In the genomic region with DNA sequence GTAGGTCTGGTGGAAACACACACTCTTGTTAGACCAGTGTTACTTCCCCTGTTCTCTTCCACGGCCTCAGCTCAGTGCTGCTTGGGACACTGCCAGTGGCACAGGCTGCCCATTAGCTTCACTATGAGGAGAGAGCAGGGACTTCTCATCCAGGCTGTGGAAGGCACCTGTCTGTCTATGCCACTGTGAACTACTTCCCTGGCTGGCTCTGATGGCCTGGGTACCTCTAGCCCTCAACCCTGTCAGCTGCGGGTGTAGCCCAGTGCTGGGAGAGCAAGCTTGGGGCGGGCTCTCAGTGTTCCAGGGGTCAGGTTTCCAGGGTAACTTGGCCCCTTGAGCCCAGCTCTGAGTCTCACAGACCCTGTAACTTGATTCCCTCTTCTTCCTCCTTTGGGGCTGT, we compare ENCODE assay signal across 10 mouse cellular contexts. TPM values are rescaled to one million over a fixed set of nuclear protein-coding genes. Genes with fewer than 3 reads are reported as not detected.
DNase-seq lines count a peak whose midpoint lies in the region; ATAC-seq and TF ChIP-seq lines count a peak whose summit lies in the region.
"Had no signal": no experiment of that assay in that cellular context is flagged by ENCODE, and none has a peak within 500 bp of the region (broad histone marks: within the 10 kb centered on the region; RNA-seq: fewer than 3 reads in every experiment).

No protein-coding gene starts in this region.

- H3K4me2 ChIP-seq in neural tube, embryonic 12.5 days (replicated peaks), result peak overlapping the region; percentile 14; the same call in 1 of the 2 replicates
- H3K4me2 ChIP-seq: limb, embryonic 15.5 days had no signal

- peak overlapping the region; percentile 36; the same call in 1 of the 2 replicates for H3K9ac ChIP-seq in neural tube, embryonic 12.5 days
- H3K9ac ChIP-seq: limb, embryonic 15.5 days had no signal

- peaks cover 32% of the 10 kb centered on the region for H3K36me3 ChIP-seq in neural tube, embryonic 12.5 days
- peaks cover 29% of the 10 kb centered on the region for H3K36me3 ChIP-seq in embryonic facial prominence, embryonic 10.5 days (replicated peaks)
- peaks cover 28% of the 10 kb centered on the region for H3K36me3 ChIP-seq in small intestine, adult 2 months (ENCODE audit: control insufficient read depth, insufficient read depth, low read length)

- WGBS in neural tube, embryonic 12.5 days, result 26% methylated on average over 3 of the region's 3 CpGs
- WGBS in embryonic facial prominence, embryonic 10.5 days, result 15% methylated on average over 3 of the region's 3 CpGs
- 42% methylated on average over 3 of the region's 3 CpGs for WGBS in small intestine, adult 2 months

- no peak for ATAC-seq in neural tube, embryonic 12.5 days (ENCODE audit: low FRiP score, low read depth)

- no peaks in the 10 kb centered on the region for H3K9me3 ChIP-seq in neural tube, embryonic 12.5 days
- H3K9me3 ChIP-seq in embryonic facial prominence, embryonic 10.5 days, result no peaks in the 10 kb centered on the region
- H3K9me3 ChIP-seq: limb, embryonic 15.5 days had no signal

- intact Hi-C loops in gastrocnemius, postnatal 36 days (cut with DNase I), result no loop called here

- peaks cover 7% of the 10 kb centered on the region; the same call in 1 of the 2 replicates for H3K27me3 ChIP-seq in neural tube, embryonic 12.5 days (replicated peaks)
- H3K27me3 ChIP-seq in embryonic facial prominence, embryonic 10.5 days (replicated peaks; ENCODE audit: low read depth, poor library complexity, severe bottlenecking), result peaks cover 33% of the 10 kb centered on the region
- no peaks in the 10 kb centered on the region for H3K27me3 ChIP-seq in small intestine, adult 2 months (ENCODE audit: control insufficient read depth, insufficient read depth, low read length)

- peak; percentile 94 for DNase-seq in heart, adult 11 months
- no peak for DNase-seq in heart, adult 9 months (ENCODE audit: low spot score in 2 of 2)
- DNase-seq in neural tube, embryonic 10.5 days (ENCODE audit: extremely low spot score, low spot score), result no peak
- peak; percentile 65 for DNase-seq in embryonic facial prominence, embryonic 10.5 days (ENCODE audit: low spot score)
- no peak for DNase-seq in layer of hippocampus, adult 8-10 months (ENCODE audit: low spot score in 2 of 2)
- no peak for DNase-seq in gastrocnemius, postnatal 36 days
- DNase-seq: thymus, postnatal 36 days had no signal

- H3K27ac ChIP-seq in neural tube, embryonic 12.5 days, result no peak overlapping the region
- peak overlapping the region; percentile 49; the same call in 1 of the 2 replicates for H3K27ac ChIP-seq in embryonic facial prominence, embryonic 10.5 days (replicated peaks)
- peak overlapping the region; percentile 34 for H3K27ac ChIP-seq in small intestine, adult 2 months (ENCODE audit: insufficient read depth, low read depth, low read length)
- H3K27ac ChIP-seq: limb, embryonic 15.5 days had no signal

- TF ChIP-seq CTCF in small intestine, adult 2 months (IDR thresholded peaks at IDR 0.05; ENCODE audit: extremely low read depth, insufficient read length, insufficient replicate concordance, low read depth, low read length), result no peak

- H3K4me1 ChIP-seq in neural tube, embryonic 12.5 days, result peaks cover 41% of the 10 kb centered on the region
- H3K4me1 ChIP-seq in embryonic facial prominence, embryonic 10.5 days, result peaks cover 75% of the 10 kb centered on the region
- peaks cover 46% of the 10 kb centered on the region for H3K4me1 ChIP-seq in small intestine, adult 2 months (ENCODE audit: control insufficient read depth, insufficient read depth, insufficient read length, low read length)

- H3K4me3 ChIP-seq in neural tube, embryonic 12.5 days, result no peak overlapping the region
- H3K4me3 ChIP-seq in embryonic facial prominence, embryonic 10.5 days, result peak overlapping the region; percentile 11
- no peak overlapping the region for H3K4me3 ChIP-seq in small intestine, adult 2 months (ENCODE audit: low read depth, low read length)
- H3K4me3 ChIP-seq: limb, embryonic 15.5 days had no signal

- TF ChIP-seq POLR2A in small intestine, adult 2 months (IDR thresholded peaks at IDR 0.05; ENCODE audit: low read depth, low read length), result no peak

RNA-seq across cellular contexts. Expression of a gene that starts 9.6 kb away (rescaled TPM):
- 0.32 and 1.4 TPM in 2 replicates for polyA plus RNA-seq in neural tube, embryonic 12.5 days (2016; fragmentation: Nextera tagmentation; extraction: Ambion mirVana)
- 0.75 and 1.4 TPM in 2 replicates for polyA plus RNA-seq in embryonic facial prominence, embryonic 10.5 days (2016; fragmentation: Nextera tagmentation; extraction: Ambion mirVana)
- polyA plus RNA-seq in small intestine, adult 2 months (2012; rRNA removed), result 44.3 and 51.3 TPM in 2 replicates
- 10 to 100 TPM in 2 of 4 experiments, 1 to 10 TPM in 2; 6.2 to 23.4 (median 10.7) TPM for total RNA-seq in layer of hippocampus, adult 8-10 months (2022)
- total RNA-seq in gastrocnemius, postnatal 36 days (2021), result 1 to 10 TPM; 1.4 to 1.9 TPM

RNA-seq across cellular contexts. Expression of a gene that starts 18.1 kb away (rescaled TPM):
- 57.1 and 57.2 TPM in 2 replicates for polyA plus RNA-seq in neural tube, embryonic 12.5 days (2016; fragmentation: Nextera tagmentation; extraction: Ambion mirVana)
- polyA plus RNA-seq in embryonic facial prominence, embryonic 10.5 days (2016; fragmentation: Nextera tagmentation; extraction: Ambion mirVana), result 22.6 and 23.5 TPM in 2 replicates
- 116 and 171 TPM in 2 replicates for polyA plus RNA-seq in small intestine, adult 2 months (2012; rRNA removed)
- 10 to 100 TPM; 73.7 to 78.1 (median 76.2) TPM for total RNA-seq in layer of hippocampus, adult 8-10 months (2022)
- 10 to 100 TPM; 35.7 to 35.8 TPM for total RNA-seq in gastrocnemius, postnatal 36 days (2021)

RNA-seq across cellular contexts. Expression of a gene that starts 18.1 kb away (rescaled TPM):
- 241 and 245 TPM in 2 replicates for polyA plus RNA-seq in neural tube, embryonic 12.5 days (2016; fragmentation: Nextera tagmentation; extraction: Ambion mirVana)
- polyA plus RNA-seq in embryonic facial prominence, embryonic 10.5 days (2016; fragmentation: Nextera tagmentation; extraction: Ambion mirVana), result 130 and 131 TPM in 2 replicates
- polyA plus RNA-seq in small intestine, adult 2 months (2012; rRNA removed), result 89.1 and 171 TPM in 2 replicates
- total RNA-seq in layer of hippocampus, adult 8-10 months (2022), result 100 to 1,000 TPM; 473 to 497 (median 477) TPM
- 100 to 1,000 TPM; 421 to 471 TPM for total RNA-seq in gastrocnemius, postnatal 36 days (2021)

RNA-seq across cellular contexts. Expression of a gene that starts 54.5 kb away (rescaled TPM):
- polyA plus RNA-seq in neural tube, embryonic 12.5 days (2016; fragmentation: Nextera tagmentation; extraction: Ambion mirVana), result 22.4 and 25.4 TPM in 2 replicates
- 24.1 and 27.3 TPM in 2 replicates for polyA plus RNA-seq in embryonic facial prominence, embryonic 10.5 days (2016; fragmentation: Nextera tagmentation; extraction: Ambion mirVana)
- 0.95 and 3.8 TPM in 2 replicates for polyA plus RNA-seq in small intestine, adult 2 months (2012; rRNA removed)
- total RNA-seq in layer of hippocampus, adult 8-10 months (2022), result 10 to 100 TPM; 14.0 to 16.9 (median 15.4) TPM
- total RNA-seq in gastrocnemius, postnatal 36 days (2021), result 1 to 10 TPM; 2.4 to 2.6 TPM

Comparison
In these comparisons a context has a peak if more than half of its experiments do, and no peak if none do; other contexts are left out.
1. DNase-seq: peak in heart, adult 11 months (single experiment) and embryonic facial prominence, embryonic 10.5 days (single experiment); none in heart, adult 9 months (0 of 2), neural tube, embryonic 10.5 days (single experiment), layer of hippocampus, adult 8-10 months (0 of 2) and gastrocnemius, postnatal 36 days (0 of 2).
2. RNA of a gene that starts 9.6 kb away (polyA plus RNA-seq): 44.3 to 51.3 TPM in small intestine, adult 2 months; 0.75 to 1.4 TPM in embryonic facial prominence, embryonic 10.5 days and 0.32 to 1.4 TPM in neural tube, embryonic 12.5 days; every median in the first group is over 10 times any median in the second.